Mouse (Mus musculus) olfactory bulb, adult 2 months (tissue): ENCODE data around the gene Cxcl17. TPM values are rescaled to one million over a fixed set of nuclear protein-coding genes. Genes with fewer than 3 reads are reported as not detected.
"Not testable (repeated sequence)": the region's sequence is repeated elsewhere in the genome, so short reads cannot be mapped to it uniquely, and the experiment has no call there.

Experiments
- H3K27ac ChIP-seq: fragments of 200-500 bp; 2 replicates; pipeline ENCODE4 v1.5.1; 2012; ENCODE audit warnings: low read depth, low read length; ENCODE audit not compliant: insufficient read depth
- H3K4me1 ChIP-seq: fragments of 200-500 bp; 2 replicates; pipeline ENCODE4 v1.6.1; 2012; ENCODE audit warnings: low read length; ENCODE audit not compliant: control insufficient read depth, insufficient read depth
- H3K4me3 ChIP-seq: fragments of 200-500 bp; 2 replicates; pipeline ENCODE4 v1.5.1; 2012; ENCODE audit warnings: mild to moderate bottlenecking, low read depth, low read length, moderate library complexity; ENCODE audit not compliant: insufficient read depth
- CTCF ChIP-seq: fragments of 200-500 bp; IDR thresholded peaks from 2 replicates; pipeline ENCODE4 v1.5.1; 2012; ENCODE audit warnings: low read depth, mild to moderate bottlenecking, low read length, moderate library complexity; ENCODE audit not compliant: insufficient read depth
- POLR2A ChIP-seq: fragments of 200-500 bp; IDR thresholded peaks from 2 replicates; pipeline ENCODE4 v1.6.1; 2012; ENCODE audit warnings: mild to moderate bottlenecking, low read depth, low read length, moderate library complexity; ENCODE audit not compliant: insufficient read depth
- WGBS: fragments of 180-500 bp; shearing (Covaris S2); methylation state at CpG from one replicate; pipeline ENCODE4 v1.1.7; 2018; 5-methylcytosine and 5-hydroxymethylcytosine counted together
- polyA plus RNA-seq: library from polyadenylated mRNA; stranded (reverse); fragments of >200 nt; gene quantifications from 2 replicates; pipeline ENCODE4 v1.2.4, GENCODE M21; 2012; ENCODE audit warnings: low replicate concordance; ENCODE audit not compliant: missing spikeins, insufficient read depth, insufficient read length

Cxcl17 gene
- not detected in 2 replicates for polyA plus RNA-seq

GRCm38 (mm10) chr7:25412833-25413441 is at the start of gene Cxcl17:
Cxcl17 (minus strand) TSS chr7:25412886.
- no peak within 1 kb of the TSS for H3K4me3 ChIP-seq
- TF ChIP-seq POLR2A, result no peak
- H3K27ac ChIP-seq, result no peak within 1 kb of the TSS
- no peaks in the 10 kb centered on the region for H3K4me1 ChIP-seq
- WGBS, result 55% methylated on average over 7 of the region's 7 CpGs

DNA sequence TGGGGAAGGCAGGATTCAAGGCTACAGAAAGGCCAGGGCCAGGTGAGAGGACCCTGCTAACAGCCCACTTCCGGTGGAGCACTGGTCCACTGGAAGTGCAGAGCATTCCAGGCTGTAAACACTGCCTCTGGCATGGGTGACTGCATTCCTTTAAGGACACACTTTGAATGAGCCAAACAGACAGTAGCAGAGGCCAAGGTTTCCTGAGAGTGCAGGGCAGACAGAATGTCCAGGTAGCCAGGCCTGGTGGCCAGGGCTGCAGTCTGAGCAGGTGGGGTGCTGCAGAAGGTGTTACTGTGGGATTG is 49.3 kb upstream of the Cxcl17 start:
- H3K4me1 ChIP-seq, H3K27ac ChIP-seq, H3K4me3 ChIP-seq: not testable (repeated sequence)
- WGBS, result no CpG with 5 or more reads among the region's 1 CpGs

- not testable (repeated sequence) for H3K27ac ChIP-seq
Measured at GRCm38 (mm10) chr7:25461336-25462032, 48.8 kb upstream of the Cxcl17 start.

DNA sequence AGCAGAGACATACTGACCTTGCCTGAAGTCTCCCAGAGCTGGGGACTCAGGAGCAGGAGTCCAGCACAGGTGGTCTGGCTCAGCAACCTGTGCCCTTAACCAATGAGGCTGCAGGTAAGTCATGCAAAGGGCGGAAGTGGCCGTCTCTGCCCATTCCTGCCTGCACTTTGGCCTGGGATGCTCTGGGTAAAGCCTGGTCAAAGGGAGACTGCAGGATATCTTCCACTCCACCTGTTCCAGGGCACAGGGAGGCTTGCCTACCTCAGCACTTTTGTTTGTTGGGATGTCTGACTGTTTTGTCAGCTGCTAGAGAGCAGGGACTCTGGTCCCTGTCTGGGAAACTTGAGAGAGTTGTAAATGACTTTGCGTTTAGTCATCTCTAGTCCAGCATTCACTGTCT is 39.4 kb upstream of the Cxcl17 start:
- WGBS, result 86% methylated on average over 3 of the region's 3 CpGs
- TF ChIP-seq CTCF, result no peak
- TF ChIP-seq POLR2A, result no peak

More at GRCm38 (mm10) chr7:25461336-25462032, 48.8 kb upstream of the Cxcl17 start:
- not testable (repeated sequence) for H3K4me3 ChIP-seq, H3K4me1 ChIP-seq
- 30% methylated on average over 4 of the region's 5 CpGs for WGBS

DNA sequence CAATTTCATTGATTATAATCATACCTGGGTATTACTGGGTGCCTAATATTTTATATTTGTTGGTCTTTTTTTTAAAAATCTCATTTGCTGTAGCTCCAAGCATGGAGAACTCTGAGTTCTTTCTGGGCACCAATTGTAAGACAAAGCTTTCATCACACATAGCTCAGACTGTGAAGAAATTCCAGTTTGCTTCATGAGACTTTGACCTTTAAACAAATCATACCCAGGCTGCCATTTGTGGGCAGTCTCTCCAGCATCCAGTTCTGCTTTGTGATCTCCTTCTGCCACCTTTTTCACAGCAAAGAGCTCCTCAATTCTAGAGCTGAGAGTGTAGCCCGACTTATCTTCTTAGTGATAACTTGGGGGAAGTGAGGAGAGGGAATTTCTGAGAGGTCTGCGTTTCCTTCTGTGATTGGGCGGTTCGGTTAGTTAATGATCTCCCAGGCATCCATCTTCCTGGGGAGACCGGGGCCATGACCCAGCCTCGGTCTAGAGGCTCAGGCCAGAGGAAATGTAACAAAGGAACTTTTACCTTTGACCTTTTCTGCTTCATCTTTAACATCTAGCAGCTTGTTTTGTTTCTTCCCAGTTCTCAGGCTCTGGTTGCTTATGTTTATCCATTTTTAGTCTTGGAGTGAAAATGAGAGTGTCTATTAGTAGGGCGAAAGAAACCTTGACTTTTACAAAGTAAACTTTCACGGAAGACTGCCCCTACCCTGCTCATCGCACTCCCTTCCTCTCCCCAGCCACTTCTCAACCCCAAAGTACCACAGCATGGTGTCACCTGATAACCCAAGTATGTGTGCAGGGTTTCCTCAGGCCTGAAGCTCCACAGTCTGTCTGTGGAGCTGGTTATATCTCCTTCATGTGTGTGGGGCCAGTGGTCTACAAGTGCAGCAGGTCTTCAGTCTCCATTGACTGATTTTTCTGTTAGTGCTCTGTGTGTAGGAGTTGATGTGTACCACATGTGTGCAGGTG is 37.5 kb upstream of the Cxcl17 start:
- Histone ChIP-seq H3K27ac (no peak overlapping the region), H3K4me1 (no peaks in the 10 kb centered on the region), H3K4me3 (no peak overlapping the region)
- TF ChIP-seq CTCF, result no peak
- no peak for TF ChIP-seq POLR2A
- 80% methylated on average over 9 of the region's 9 CpGs for WGBS

More for the DNA sequence above, 39.4 kb upstream of the Cxcl17 start:
- H3K27ac ChIP-seq, result no peak overlapping the region
- H3K4me1 ChIP-seq, result no peaks in the 10 kb centered on the region
- H3K4me3 ChIP-seq, result no peak overlapping the region

DNA sequence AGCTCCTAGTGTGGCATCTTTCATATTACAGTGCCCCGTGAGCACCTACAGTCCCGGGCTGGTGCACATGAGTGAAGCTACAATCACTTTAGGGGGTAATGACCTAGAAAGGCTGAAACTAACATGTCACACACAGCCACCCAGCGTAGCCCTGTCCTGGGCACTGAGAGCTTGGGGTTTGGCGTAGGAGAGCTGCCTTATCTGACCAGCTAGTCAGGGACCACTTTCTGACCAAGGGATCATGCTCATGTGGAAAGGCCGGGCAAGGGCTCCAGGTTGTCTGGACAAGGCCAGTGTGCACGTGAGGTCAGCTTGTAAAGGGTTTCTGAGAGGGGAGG is 28.1 kb upstream of the Cxcl17 start:
- H3K4me1 ChIP-seq, result no peaks in the 10 kb centered on the region; the same call in 1 of the 2 replicates
- H3K27ac ChIP-seq, result no peak overlapping the region
- TF ChIP-seq CTCF (no peak), POLR2A (no peak)
- H3K4me3 ChIP-seq, result no peak overlapping the region
- WGBS, result 95% methylated on average over 6 of the region's 6 CpGs

DNA sequence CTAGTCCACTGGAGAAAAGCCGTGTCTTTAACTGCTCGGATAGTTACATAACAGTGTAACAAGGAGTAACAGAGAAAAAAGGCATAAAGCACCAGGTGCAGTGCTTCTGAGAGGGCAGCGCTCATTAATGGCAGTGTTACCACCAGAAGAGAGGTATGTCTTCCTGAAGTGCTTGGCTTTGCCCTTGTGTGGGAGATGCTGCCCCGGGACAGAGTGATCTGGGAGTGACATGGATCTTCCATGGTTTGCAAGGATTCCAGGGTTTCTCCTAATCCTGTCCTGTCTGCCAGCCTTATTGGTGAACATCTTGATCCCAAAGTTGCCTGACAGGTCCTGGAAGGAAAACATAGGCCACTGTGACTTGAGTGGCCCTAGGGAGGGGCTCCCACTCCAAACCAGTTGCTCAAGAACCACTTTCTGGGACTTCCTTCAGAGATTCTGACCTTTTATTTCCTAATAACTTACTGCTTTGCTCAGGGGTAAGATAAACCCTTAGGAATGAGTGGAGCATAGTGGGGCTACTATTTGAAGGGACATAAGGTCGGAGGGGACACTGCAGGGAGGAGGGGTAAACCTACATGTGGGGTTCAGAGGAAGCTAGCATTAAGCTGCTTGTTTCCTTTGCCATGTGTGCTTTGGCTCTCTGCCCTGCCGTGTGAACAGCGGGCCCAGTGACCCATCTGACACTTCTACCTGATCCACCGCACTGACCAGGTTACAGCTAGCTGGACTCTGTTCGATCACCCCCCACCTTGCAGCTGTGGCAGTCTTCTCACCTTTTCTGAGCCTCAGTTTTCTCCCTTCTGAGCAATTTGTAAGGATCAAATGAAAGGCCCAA is 27.5 kb upstream of the Cxcl17 start:
- Histone ChIP-seq H3K4me1 (no peaks in the 10 kb centered on the region; the same call in 1 of the 2 replicates), H3K27ac (no peak overlapping the region), H3K4me3 (no peak overlapping the region)
- no peak for TF ChIP-seq CTCF
- TF ChIP-seq POLR2A, result no peak
- 87% methylated on average over 9 of the region's 9 CpGs for WGBS

DNA sequence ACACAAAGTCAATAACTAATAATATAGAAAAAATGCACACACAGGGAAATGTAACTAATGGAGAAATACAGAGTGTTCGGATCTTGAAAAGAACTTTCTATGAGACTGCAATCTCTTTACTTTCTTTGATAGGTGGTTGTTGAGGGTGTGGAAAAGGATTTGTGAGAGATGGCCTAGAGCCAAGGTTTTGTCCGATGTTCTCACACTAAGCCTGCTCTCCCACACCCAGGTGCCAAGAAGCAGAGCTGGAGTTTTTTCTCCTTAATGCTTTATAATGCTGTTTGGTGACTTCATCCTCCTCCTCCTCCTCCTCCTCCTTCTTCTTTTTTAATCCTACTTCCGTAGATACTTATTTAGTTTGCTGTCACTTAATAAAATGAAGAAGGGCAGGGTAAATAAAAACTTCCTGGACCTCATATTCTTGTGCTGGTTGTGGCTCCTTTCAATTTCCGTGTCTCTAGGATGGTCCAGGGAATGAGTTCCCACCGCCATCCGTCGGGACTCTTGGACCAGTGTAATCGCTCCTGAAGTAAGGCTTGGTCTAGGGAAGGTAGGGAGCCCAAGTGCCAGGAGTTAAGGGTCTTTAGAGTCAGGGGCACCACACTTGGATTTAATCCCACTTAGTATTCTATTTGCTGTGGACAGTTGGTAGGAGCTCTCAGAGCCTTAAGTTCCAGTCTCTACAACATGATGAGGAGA is 26.6 kb upstream of the Cxcl17 start:
- Histone ChIP-seq H3K4me1 (peaks cover 1% of the 10 kb centered on the region; the same call in 1 of the 2 replicates), H3K4me3 (no peak overlapping the region), H3K27ac (no peak overlapping the region)
- 69% methylated on average over 8 of the region's 8 CpGs for WGBS
- TF ChIP-seq POLR2A (no peak), CTCF (no peak)
